26 mouse cellular contexts compared by ENCODE assay signal in genomic region chr2:156933426-156933825, GRCm38 (mm10). TPM values are rescaled to one million over a fixed set of nuclear protein-coding genes. Genes with fewer than 3 reads are reported as not detected.
DNase-seq lines count a peak whose midpoint lies in the region; ATAC-seq lines count a peak whose summit lies in the region.
"Had no signal": no experiment of that assay in that cellular context is flagged by ENCODE, and none has a peak within 500 bp of the region (broad histone marks: within the 10 kb centered on the region; RNA-seq: fewer than 3 reads in every experiment).

No protein-coding gene starts in this region.

- 0 out of 2 replicates have a peak overlapping the region, but pooled peaks have one; percentile 7 for H3K27ac ChIP-seq in liver, embryonic 15.5 days (replicated peaks)
- H3K27ac ChIP-seq in liver, embryonic 12.5 days: no peak overlapping the region
- H3K27ac ChIP-seq: embryonic facial prominence, embryonic 12.5 days; embryonic facial prominence, embryonic 15.5 days; gastrocnemius, adult 2 months; heart, adult 2 months; hindbrain, embryonic 14.5 days; hindbrain, postnatal 0 days had no signal

- H3K4me1 ChIP-seq in liver, embryonic 15.5 days (replicated peaks): peaks cover 16% of the 10 kb centered on the region
- peaks cover 25% of the 10 kb centered on the region for H3K4me1 ChIP-seq in liver, embryonic 12.5 days
- H3K4me1 ChIP-seq: embryonic facial prominence, embryonic 12.5 days; embryonic facial prominence, embryonic 15.5 days had no signal

- WGBS in liver, embryonic 15.5 days (ENCODE audit: insufficient replicate concordance): 66% methylated on average over 1 of the region's 1 CpGs
- 79% methylated on average over 1 of the region's 1 CpGs for WGBS in liver, embryonic 12.5 days (ENCODE audit: insufficient replicate concordance)

- DNase-seq in heart, adult 11 months: peak; percentile 82
- DNase-seq in heart, postnatal 4 days: no peak
- peak; percentile 80 for DNase-seq in adipocyte (ENCODE audit: low spot score)
- no peak for DNase-seq in embryo, embryonic 10.5 days (ENCODE audit: low spot score)
- DNase-seq: adrenal gland, postnatal 25 days; cerebellum, adult 2 months; cerebellum, adult 9-11 months; forebrain, postnatal 0 days; gastrocnemius, adult 2 months; gastrocnemius, postnatal 14 days; kidney, adult 18-20 months had no signal

- no peak overlapping the region for H3K4me2 ChIP-seq in liver, embryonic 15.5 days
- H3K4me2 ChIP-seq in liver, embryonic 12.5 days: no peak overlapping the region
- H3K4me2 ChIP-seq: embryonic facial prominence, embryonic 12.5 days; embryonic facial prominence, embryonic 15.5 days; heart, embryonic 11.5 days; hindbrain, embryonic 14.5 days had no signal

- no peak overlapping the region for H3K4me3 ChIP-seq in liver, embryonic 15.5 days (replicated peaks)
- no peak overlapping the region for H3K4me3 ChIP-seq in liver, embryonic 12.5 days
- H3K4me3 ChIP-seq: embryonic facial prominence, embryonic 12.5 days; embryonic facial prominence, embryonic 15.5 days; gastrocnemius, adult 2 months; heart, adult 2 months had no signal

- H3K36me3 ChIP-seq in liver, embryonic 15.5 days (replicated peaks): peaks cover 65% of the 10 kb centered on the region
- H3K36me3 ChIP-seq in liver, embryonic 12.5 days: peaks cover 78% of the 10 kb centered on the region

- H3K27me3 ChIP-seq in liver, embryonic 15.5 days: no peaks in the 10 kb centered on the region
- H3K27me3 ChIP-seq in liver, embryonic 12.5 days (replicated peaks): no peaks in the 10 kb centered on the region
- H3K27me3 ChIP-seq: embryonic facial prominence, embryonic 12.5 days; embryonic facial prominence, embryonic 15.5 days had no signal

- H3K9me3 ChIP-seq in liver, embryonic 15.5 days (replicated peaks): no peaks in the 10 kb centered on the region
- H3K9me3 ChIP-seq in liver, embryonic 12.5 days (replicated peaks): no peaks in the 10 kb centered on the region
- H3K9me3 ChIP-seq: embryonic facial prominence, embryonic 12.5 days; embryonic facial prominence, embryonic 15.5 days had no signal

- H3K9ac ChIP-seq in liver, embryonic 15.5 days: no peak overlapping the region
- no peak overlapping the region for H3K9ac ChIP-seq in liver, embryonic 12.5 days
- H3K9ac ChIP-seq: embryonic facial prominence, embryonic 12.5 days; embryonic facial prominence, embryonic 15.5 days; forebrain, postnatal 0 days; hindbrain, embryonic 14.5 days had no signal

- ATAC-seq in liver, embryonic 15.5 days (ENCODE audit: insufficient read depth): no peak
- ATAC-seq in liver, embryonic 12.5 days: no peak
- ATAC-seq: activated CD4-positive, CD25-positive, alpha-beta regulatory T cell, adult 4 months; CD4-positive, CD25-positive, alpha-beta regulatory T cell, adult 4 months; forebrain, embryonic 14.5 days; forebrain, postnatal 0 days; hindbrain, postnatal 0 days; inflammation-experienced regulatory T-cells, adult 6 months; intestine, embryonic 16.5 days had no signal

RNA-seq across cellular contexts. Expression of gene Sla2, which starts 46.4 kb away (rescaled TPM):
- total RNA-seq in heart, postnatal 4 days (2021): not detected
- polyA plus RNA-seq in liver, embryonic 15.5 days (2015; fragmentation: Nextera tagmentation; extraction: Ambion mirVana): 2.1 TPM in 2 replicates
- 6.2 and 7.1 TPM in 2 replicates for polyA plus RNA-seq in liver, embryonic 12.5 days (2016; fragmentation: Nextera tagmentation; extraction: Ambion mirVana)
- total RNA-seq: adrenal gland, postnatal 25 days; forebrain, postnatal 0 days; gastrocnemius, adult 2 months; gastrocnemius, postnatal 14 days; gastrocnemius, postnatal 4 days; heart, adult 2 months; heart, postnatal 25 days; hindbrain, postnatal 0 days had no signal

RNA-seq across cellular contexts. Expression of gene Ndrg3, which starts 58.4 kb away (rescaled TPM):
- 10 to 100 TPM; 23.0 to 27.2 TPM for total RNA-seq in heart, postnatal 4 days (2021)
- 32.9 and 35.1 TPM in 2 replicates for polyA plus RNA-seq in liver, embryonic 15.5 days (2015; fragmentation: Nextera tagmentation; extraction: Ambion mirVana)
- polyA plus RNA-seq in liver, embryonic 12.5 days (2016; fragmentation: Nextera tagmentation; extraction: Ambion mirVana): 55.4 and 56.4 TPM in 2 replicates

Comparison
In these comparisons a context has a peak if more than half of its experiments do, and no peak if none do; other contexts are left out.
1. DNase-seq: peak in heart, adult 11 months (single experiment) and adipocyte (single experiment); none in heart, postnatal 4 days (single experiment) and embryo, embryonic 10.5 days (single experiment).